In the genomic region with DNA sequence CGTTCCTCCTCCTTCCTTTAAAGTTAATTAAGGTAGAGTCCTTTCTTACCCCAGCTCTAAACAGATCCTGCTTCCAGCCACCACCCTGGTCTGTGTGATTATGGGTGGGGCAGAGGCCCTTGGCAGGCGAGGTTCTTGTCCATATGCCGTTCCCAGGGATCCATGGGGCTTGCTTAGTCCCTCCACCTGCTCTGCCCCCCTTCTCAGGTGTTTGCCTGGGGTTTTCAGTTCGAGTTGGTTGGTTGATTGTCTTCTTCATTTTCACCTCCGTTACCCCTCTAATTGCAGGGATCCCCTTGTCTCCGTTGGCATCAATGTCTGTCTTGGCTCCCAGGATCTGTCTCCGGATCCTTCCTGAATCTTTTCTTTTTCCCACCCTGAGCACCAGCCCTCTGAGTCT, we compare ENCODE assay signal across 8 mouse cellular contexts. TPM values are rescaled to one million over a fixed set of nuclear protein-coding genes. Genes with fewer than 3 reads are reported as not detected.
A peak's percentile ranks its signal among the peaks of the same experiment; 100 is the strongest.
DNase-seq lines count a peak whose midpoint lies in the region; ATAC-seq and TF ChIP-seq lines count a peak whose summit lies in the region.

No protein-coding gene starts in this region.

- no peak for ATAC-seq in forebrain, embryonic 14.5 days
- no peak for ATAC-seq in liver, embryonic 15.5 days (ENCODE audit: insufficient read depth)
- no peak for ATAC-seq in granulocyte monocyte progenitor cell, adult 5-6 weeks (replicated peaks; ENCODE audit: poor library complexity, severe bottlenecking)

- WGBS in heart, embryonic 10.5 days: 67% methylated on average over 7 of the region's 7 CpGs
- WGBS in forebrain, embryonic 14.5 days: 57% methylated on average over 7 of the region's 7 CpGs
- WGBS in liver, embryonic 15.5 days (ENCODE audit: insufficient replicate concordance): 57% methylated on average over 7 of the region's 7 CpGs

- no peaks in the 10 kb centered on the region; the same call in 1 of the 2 replicates for H3K36me3 ChIP-seq in heart, embryonic 10.5 days
- no peaks in the 10 kb centered on the region for H3K36me3 ChIP-seq in ES-Bruce4 (ENCODE audit: control insufficient read depth, insufficient read depth, low read length, poor library complexity, severe bottlenecking)
- no peaks in the 10 kb centered on the region for H3K36me3 ChIP-seq in forebrain, embryonic 14.5 days (ENCODE audit: control insufficient read depth, insufficient read depth, low read length)
- H3K36me3 ChIP-seq in liver, embryonic 15.5 days (replicated peaks): no peaks in the 10 kb centered on the region

- no peak for TF ChIP-seq EP300 in ES-Bruce4 (IDR thresholded peaks at IDR 0.05; ENCODE audit: insufficient read depth, low read depth, low read length)

- DNase-seq in heart, embryonic 10.5 days (ENCODE audit: low spot score): no peak
- no peak for DNase-seq in heart, postnatal 25 days (ENCODE audit: low spot score)
- no peak for DNase-seq in forebrain, embryonic 14.5 days (ENCODE audit: low spot score)
- DNase-seq in thymus, postnatal 10 days (ENCODE audit: low spot score in 2 of 2): no peak
- DNase-seq in gastrocnemius, postnatal 25 days: no peak

- H3K4me2 ChIP-seq in forebrain, embryonic 14.5 days (ENCODE audit: low read length): peak overlapping the region; percentile 83
- H3K4me2 ChIP-seq in liver, embryonic 15.5 days: peak overlapping the region; percentile 95

- no peak for TF ChIP-seq POLR2A in ES-Bruce4 (IDR thresholded peaks at IDR 0.05; ENCODE audit: insufficient read depth, low read length)

- H3K9ac ChIP-seq in ES-Bruce4 (ENCODE audit: low read depth, poor library complexity, severe bottlenecking): peak overlapping the region; percentile 21; the same call in 1 of the 2 replicates
- peak overlapping the region; percentile 79 for H3K9ac ChIP-seq in forebrain, embryonic 14.5 days (ENCODE audit: low read length)
- H3K9ac ChIP-seq in liver, embryonic 15.5 days: peak overlapping the region; percentile 75

- peaks cover 25% of the 10 kb centered on the region for H3K4me1 ChIP-seq in heart, embryonic 10.5 days
- H3K4me1 ChIP-seq in ES-Bruce4 (ENCODE audit: control insufficient read depth, insufficient read depth, low read length): no peaks in the 10 kb centered on the region
- H3K4me1 ChIP-seq in forebrain, embryonic 14.5 days (ENCODE audit: control insufficient read depth, insufficient read depth, low read length): peaks cover 14% of the 10 kb centered on the region
- peaks cover 51% of the 10 kb centered on the region for H3K4me1 ChIP-seq in liver, embryonic 15.5 days (replicated peaks)

- no peak for TF ChIP-seq CTCF in ES-Bruce4 (IDR thresholded peaks at IDR 0.05; ENCODE audit: low read depth, low read length)

- peak overlapping the region; percentile 87 for H3K4me3 ChIP-seq in heart, embryonic 10.5 days
- H3K4me3 ChIP-seq in ES-Bruce4 (ENCODE audit: low read depth, low read length): no peak overlapping the region
- H3K4me3 ChIP-seq in forebrain, embryonic 14.5 days (ENCODE audit: low read depth, low read length): peak overlapping the region; percentile 73
- H3K4me3 ChIP-seq in liver, embryonic 15.5 days (replicated peaks): peak overlapping the region; percentile 71

- H3K27ac ChIP-seq in heart, embryonic 10.5 days: no peak overlapping the region
- H3K27ac ChIP-seq in ES-Bruce4 (ENCODE audit: insufficient read depth, low read length): no peak overlapping the region
- H3K27ac ChIP-seq in forebrain, embryonic 14.5 days (ENCODE audit: low read depth, low read length): no peak overlapping the region
- H3K27ac ChIP-seq in liver, embryonic 15.5 days (replicated peaks): 0 out of 2 replicates have a peak overlapping the region, but pooled peaks have one; percentile 7

- H3K9me3 ChIP-seq in heart, embryonic 10.5 days: no peaks in the 10 kb centered on the region
- H3K9me3 ChIP-seq in ES-Bruce4 (replicated peaks; ENCODE audit: control insufficient read depth, insufficient read depth, low read length, poor library complexity, severe bottlenecking): no peaks in the 10 kb centered on the region
- no peaks in the 10 kb centered on the region for H3K9me3 ChIP-seq in forebrain, embryonic 14.5 days (replicated peaks; ENCODE audit: control insufficient read depth, low read length)
- H3K9me3 ChIP-seq in liver, embryonic 15.5 days (replicated peaks): no peaks in the 10 kb centered on the region

- no peaks in the 10 kb centered on the region; the same call in 1 of the 2 replicates for H3K27me3 ChIP-seq in heart, embryonic 10.5 days (ENCODE audit: insufficient read depth, poor library complexity, severe bottlenecking)
- no peaks in the 10 kb centered on the region for H3K27me3 ChIP-seq in ES-Bruce4 (ENCODE audit: control insufficient read depth, insufficient read depth, low read length, poor library complexity, severe bottlenecking)
- H3K27me3 ChIP-seq in forebrain, embryonic 14.5 days (replicated peaks; ENCODE audit: control insufficient read depth, insufficient read depth, low read length): no peaks in the 10 kb centered on the region
- H3K27me3 ChIP-seq in liver, embryonic 15.5 days: no peaks in the 10 kb centered on the region

- intact Hi-C loops in heart, postnatal 25 days (cut with DNase I): no loop called here

RNA-seq across cellular contexts. Expression of gene Aacs, which starts 1.2 kb away (rescaled TPM):
- polyA plus RNA-seq in heart, embryonic 10.5 days (2016; fragmentation: Nextera tagmentation; extraction: Ambion mirVana): 24.2 and 30.1 TPM in 2 replicates
- 1 to 10 TPM; 3.0 to 4.1 TPM for total RNA-seq in heart, postnatal 25 days (2021)
- polyA plus RNA-seq in ES-Bruce4 (2011; ENCODE audit: insufficient read depth, insufficient read length, low read depth, missing spikeins): 23.2 and 26.3 TPM in 2 replicates
- polyA plus RNA-seq in forebrain, embryonic 14.5 days (2014; fragmentation: Nextera tagmentation; extraction: Ambion mirVana): 51.8 and 71.1 TPM in 2 replicates
- polyA plus RNA-seq in liver, embryonic 15.5 days (2015; fragmentation: Nextera tagmentation; extraction: Ambion mirVana): 18.7 and 20.1 TPM in 2 replicates
- 1 to 10 TPM; 3.3 to 4.8 TPM for total RNA-seq in gastrocnemius, postnatal 25 days (2021)
- 10.3 and 15.1 TPM in 2 replicates for total RNA-seq in granulocyte monocyte progenitor cell, adult 5-6 weeks (2014; fragmentation: Nextera tagmentation)
- 11.7 and 12.2 TPM in 2 replicates for total RNA-seq in granulocyte monocyte progenitor cell, adult 5-6 weeks (2017)

RNA-seq across cellular contexts. Expression of gene Bri3bp, which starts 35.4 kb away (rescaled TPM):
- polyA plus RNA-seq in heart, embryonic 10.5 days (2016; fragmentation: Nextera tagmentation; extraction: Ambion mirVana): 45.6 and 52.9 TPM in 2 replicates
- 10 to 100 TPM; 49.0 to 57.6 TPM for total RNA-seq in heart, postnatal 25 days (2021)
- polyA plus RNA-seq in ES-Bruce4 (2011; ENCODE audit: insufficient read depth, insufficient read length, low read depth, missing spikeins): 43.8 and 45.8 TPM in 2 replicates
- 26.0 and 29.1 TPM in 2 replicates for polyA plus RNA-seq in forebrain, embryonic 14.5 days (2014; fragmentation: Nextera tagmentation; extraction: Ambion mirVana)
- polyA plus RNA-seq in liver, embryonic 15.5 days (2015; fragmentation: Nextera tagmentation; extraction: Ambion mirVana): 23.5 and 25.8 TPM in 2 replicates
- total RNA-seq in gastrocnemius, postnatal 25 days (2021): 1 to 10 TPM; 3.5 to 4.7 TPM
- total RNA-seq in granulocyte monocyte progenitor cell, adult 5-6 weeks (2014; fragmentation: Nextera tagmentation): 43.5 and 68.5 TPM in 2 replicates
- 24.4 and 25.4 TPM in 2 replicates for total RNA-seq in granulocyte monocyte progenitor cell, adult 5-6 weeks (2017)

RNA-seq across cellular contexts. Expression of gene Dhx37, which starts 42.9 kb away (rescaled TPM):
- 15.9 and 18.7 TPM in 2 replicates for polyA plus RNA-seq in heart, embryonic 10.5 days (2016; fragmentation: Nextera tagmentation; extraction: Ambion mirVana)
- 10 to 100 TPM; 10.2 to 10.6 TPM for total RNA-seq in heart, postnatal 25 days (2021)
- 35.2 and 42.3 TPM in 2 replicates for polyA plus RNA-seq in ES-Bruce4 (2011; ENCODE audit: insufficient read depth, insufficient read length, low read depth, missing spikeins)
- polyA plus RNA-seq in forebrain, embryonic 14.5 days (2014; fragmentation: Nextera tagmentation; extraction: Ambion mirVana): 4.7 and 7.0 TPM in 2 replicates
- 4.8 and 4.9 TPM in 2 replicates for polyA plus RNA-seq in liver, embryonic 15.5 days (2015; fragmentation: Nextera tagmentation; extraction: Ambion mirVana)
- total RNA-seq in gastrocnemius, postnatal 25 days (2021): 1 to 10 TPM; 3.6 to 3.8 TPM
- total RNA-seq in granulocyte monocyte progenitor cell, adult 5-6 weeks (2014; fragmentation: Nextera tagmentation): 16.8 and 25.8 TPM in 2 replicates
- 53.0 and 56.7 TPM in 2 replicates for total RNA-seq in granulocyte monocyte progenitor cell, adult 5-6 weeks (2017)

RNA-seq across cellular contexts. Expression of gene Tmem132b, which starts 54.8 kb away (rescaled TPM):
- 0.04 TPM in 1 of 2 replicates, not detected in the other for polyA plus RNA-seq in heart, embryonic 10.5 days (2016; fragmentation: Nextera tagmentation; extraction: Ambion mirVana)
- total RNA-seq in heart, postnatal 25 days (2021): not detected
- 0.15 and 0.20 TPM in 2 replicates for polyA plus RNA-seq in ES-Bruce4 (2011; ENCODE audit: insufficient read depth, insufficient read length, low read depth, missing spikeins)
- 3.1 and 4.4 TPM in 2 replicates for polyA plus RNA-seq in forebrain, embryonic 14.5 days (2014; fragmentation: Nextera tagmentation; extraction: Ambion mirVana)
- polyA plus RNA-seq in liver, embryonic 15.5 days (2015; fragmentation: Nextera tagmentation; extraction: Ambion mirVana): not detected in 2 replicates
- under 1 TPM; 0.03 to 0.24 TPM for total RNA-seq in gastrocnemius, postnatal 25 days (2021)
- not detected in 2 replicates for total RNA-seq in granulocyte monocyte progenitor cell, adult 5-6 weeks (2014; fragmentation: Nextera tagmentation)
- not detected in 2 replicates for total RNA-seq in granulocyte monocyte progenitor cell, adult 5-6 weeks (2017)

Comparison
In these comparisons a context has a peak if more than half of its experiments do, and no peak if none do; other contexts are left out.
1. H3K9ac ChIP-seq: peak in every context shown above with its lines; median percentile 79 in forebrain, embryonic 14.5 days; 75 in liver, embryonic 15.5 days; 21 in ES-Bruce4.